Mouse (Mus musculus): ENCODE data around the gene Usp22. TPM values are rescaled to one million over a fixed set of nuclear protein-coding genes. Genes with fewer than 3 reads are reported as not detected.
"Not testable (repeated sequence)": the region's sequence is repeated elsewhere in the genome, so short reads cannot be mapped to it uniquely, and the experiment has no call there.

Gene Usp22
- polyA plus RNA-seq, 1 experiment from 2014 or later, result 141 TPM

GRCm38 (mm10) chr11:61130646-61131045 lies 44.2 kb downstream of the Usp22 start:
- H3K27me3 ChIP-seq; ATAC-seq (ENCODE audit: insufficient number of reproducible peaks, low FRiP score, low TSS enrichment, low read depth); H3K36me3 ChIP-seq; H3K4me2 ChIP-seq; H3K27ac ChIP-seq; H3K4me3 ChIP-seq; H3K9me3 ChIP-seq; H3K9ac ChIP-seq; H3K4me1 ChIP-seq: not testable (repeated sequence)
- WGBS, result 95% methylated on average over 4 of the region's 4 CpGs

- Histone ChIP-seq H3K9me3 (no peaks in the 10 kb centered on the region), H3K4me2 (no peak overlapping the region), H3K4me1 (no peaks in the 10 kb centered on the region), H3K4me3 (no peak overlapping the region), H3K27ac (no peak overlapping the region), H3K27me3 (no peaks in the 10 kb centered on the region), H3K36me3 (no peaks in the 10 kb centered on the region), H3K9ac (no peak overlapping the region)
- no peak for ATAC-seq (ENCODE audit: insufficient number of reproducible peaks, low FRiP score, low TSS enrichment, low read depth)
- 44% methylated on average over 10 of the region's 10 CpGs for WGBS
These were observed 45.5 kb downstream of the Usp22 start for GRCm38 (mm10) chr11:61129305-61129704.

DNA sequence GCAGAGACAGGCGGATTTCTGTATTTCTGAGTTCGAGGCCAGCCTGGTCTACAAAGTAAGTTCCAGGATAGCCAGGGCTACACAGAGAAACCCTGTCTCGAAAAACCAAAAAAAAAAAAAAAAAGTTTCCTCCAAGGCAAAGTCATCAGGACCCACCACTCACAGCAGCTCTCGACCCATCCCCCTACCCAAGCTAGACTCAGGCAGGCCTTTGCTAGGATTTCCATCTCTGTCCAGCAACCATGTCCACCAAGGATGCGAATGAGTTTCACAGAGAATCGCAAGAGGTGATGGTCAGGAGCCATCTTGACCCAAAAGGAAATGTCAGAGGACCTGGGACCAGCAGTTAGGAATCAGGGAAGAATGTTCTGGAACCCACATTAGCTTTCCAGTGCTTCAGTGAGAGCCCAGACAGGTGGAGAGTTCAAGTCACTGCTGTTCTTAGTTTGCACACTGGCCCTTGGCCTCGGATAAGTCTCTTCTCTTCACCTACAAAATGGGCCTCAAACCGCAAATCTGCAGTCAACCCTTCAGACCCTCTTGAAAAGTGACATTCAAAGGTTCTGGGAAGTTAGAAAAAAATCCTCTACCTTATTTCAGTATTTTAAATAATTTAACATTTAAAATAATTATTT lies 47.3 kb downstream of the Usp22 start:
- Histone ChIP-seq H3K9ac (no peak overlapping the region), H3K4me3 (no peak overlapping the region), H3K9me3 (no peaks in the 10 kb centered on the region), H3K27me3 (no peaks in the 10 kb centered on the region), H3K4me2 (no peak overlapping the region), H3K4me1 (no peaks in the 10 kb centered on the region), H3K36me3 (no peaks in the 10 kb centered on the region), H3K27ac (no peak overlapping the region)
- WGBS, result 88% methylated on average over 8 of the region's 8 CpGs
- no peak for ATAC-seq (ENCODE audit: insufficient number of reproducible peaks, low FRiP score, low TSS enrichment, low read depth)

DNA sequence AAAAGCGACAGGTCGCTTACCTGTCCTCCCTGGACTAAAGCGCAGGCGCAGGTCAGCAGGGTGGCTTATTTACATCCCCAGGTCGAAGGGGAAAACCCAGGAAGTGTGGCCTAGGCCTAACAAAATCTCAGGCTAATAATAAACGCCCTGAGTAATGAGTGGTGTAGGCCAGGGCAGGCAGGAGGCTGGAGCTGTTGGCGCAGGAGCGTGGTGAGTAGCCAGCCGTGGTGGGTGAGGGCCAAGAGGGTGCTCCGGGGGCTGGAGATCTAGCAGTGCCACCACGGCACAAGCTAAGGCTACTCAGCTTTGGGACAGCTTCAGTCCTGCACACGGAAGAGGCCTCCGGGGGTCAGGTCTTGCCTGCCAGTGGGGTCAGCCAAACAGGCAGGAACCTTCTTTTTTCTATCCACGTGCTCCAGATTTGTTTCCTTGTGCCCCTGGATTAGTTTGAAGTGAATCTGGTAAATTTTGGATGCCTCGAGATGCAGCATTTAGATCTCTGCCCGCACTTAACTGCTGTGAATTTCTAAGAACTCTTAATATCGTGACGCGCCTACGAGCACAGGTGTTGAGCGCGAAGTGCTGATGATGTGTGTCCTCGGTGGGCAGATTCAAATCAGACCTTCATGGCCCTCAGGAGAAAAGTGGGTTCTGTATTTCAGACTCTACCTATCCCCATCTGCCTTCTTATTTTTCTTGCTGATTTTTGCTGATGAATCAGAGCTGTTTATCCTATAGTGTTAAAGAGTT lies 48.1 kb downstream of the Usp22 start, which contains the start of gene Tnfrsf13b:
Gene Tnfrsf13b, plus strand, starts transcription at position 150 of the 750 bp plus-strand sequence.
- 83% methylated on average over 23 of the region's 23 CpGs for WGBS
- Histone ChIP-seq H3K9me3 (no peaks in the 10 kb centered on the region), H3K9ac (no peak within 1 kb of the TSS), H3K4me2 (no peak within 1 kb of the TSS), H3K27ac (no peak within 1 kb of the TSS), H3K4me1 (no peaks in the 10 kb centered on the region), H3K4me3 (no peak within 1 kb of the TSS), H3K36me3 (no peaks in the 10 kb centered on the region), H3K27me3 (no peaks in the 10 kb centered on the region)
- ATAC-seq (ENCODE audit: insufficient number of reproducible peaks, low FRiP score, low TSS enrichment, low read depth), result no peak

DNA sequence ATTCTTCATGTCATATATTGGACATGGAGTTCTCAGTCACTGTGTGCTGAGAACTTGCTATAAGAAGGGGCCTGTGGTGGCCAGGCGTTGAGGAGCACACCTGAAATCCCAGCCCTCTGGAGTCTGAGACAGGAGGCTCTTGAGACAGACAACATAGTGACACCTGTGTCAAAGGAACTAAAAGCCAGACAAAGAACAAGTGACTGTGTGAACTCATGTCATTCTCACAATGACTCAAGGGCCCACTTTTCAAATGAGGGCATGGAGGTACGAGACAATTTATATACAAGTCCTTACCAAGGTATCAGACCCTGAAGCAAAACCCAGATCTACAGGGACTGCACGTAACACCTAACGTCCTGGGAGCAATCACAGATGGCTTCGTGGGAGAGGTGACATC lies 48.9 kb downstream of the Usp22 start:
- ATAC-seq (ENCODE audit: insufficient number of reproducible peaks, low FRiP score, low TSS enrichment, low read depth), result no peak
- H3K9me3 ChIP-seq, result no peaks in the 10 kb centered on the region
- H3K27me3 ChIP-seq, result no peaks in the 10 kb centered on the region
- no peaks in the 10 kb centered on the region for H3K36me3 ChIP-seq
- H3K4me3 ChIP-seq, result no peak overlapping the region
- H3K4me2 ChIP-seq, result no peak overlapping the region
- 81% methylated on average over 5 of the region's 5 CpGs for WGBS
- no peaks in the 10 kb centered on the region for H3K4me1 ChIP-seq
- no peak overlapping the region for H3K27ac ChIP-seq
- no peak overlapping the region for H3K9ac ChIP-seq

- H3K4me2 ChIP-seq, result no peak overlapping the region
- no peak overlapping the region for H3K9ac ChIP-seq
- H3K36me3 ChIP-seq, result no peaks in the 10 kb centered on the region
- H3K27me3 ChIP-seq, result no peaks in the 10 kb centered on the region
- no peaks in the 10 kb centered on the region for H3K9me3 ChIP-seq
- ATAC-seq (ENCODE audit: insufficient number of reproducible peaks, low FRiP score, low TSS enrichment, low read depth), result no peak
- no peak overlapping the region for H3K4me3 ChIP-seq
- no peak overlapping the region for H3K27ac ChIP-seq
- no peaks in the 10 kb centered on the region for H3K4me1 ChIP-seq
- WGBS, result 59% methylated on average over 3 of the region's 3 CpGs
These were observed 51.0 kb downstream of the Usp22 start for GRCm38 (mm10) chr11:61123886-61124285.

GRCm38 (mm10) chr11:61122769-61123288 lies 52.0 kb downstream of the Usp22 start:
- Histone ChIP-seq H3K9me3 (no peaks in the 10 kb centered on the region), H3K4me3 (no peak overlapping the region), H3K9ac (no peak overlapping the region), H3K27me3 (no peaks in the 10 kb centered on the region), H3K27ac (no peak overlapping the region), H3K4me2 (no peak overlapping the region), H3K36me3 (no peaks in the 10 kb centered on the region), H3K4me1 (no peaks in the 10 kb centered on the region)
- WGBS, result 80% methylated on average over 8 of the region's 8 CpGs
- no peak for ATAC-seq (ENCODE audit: insufficient number of reproducible peaks, low FRiP score, low TSS enrichment, low read depth)

DNA sequence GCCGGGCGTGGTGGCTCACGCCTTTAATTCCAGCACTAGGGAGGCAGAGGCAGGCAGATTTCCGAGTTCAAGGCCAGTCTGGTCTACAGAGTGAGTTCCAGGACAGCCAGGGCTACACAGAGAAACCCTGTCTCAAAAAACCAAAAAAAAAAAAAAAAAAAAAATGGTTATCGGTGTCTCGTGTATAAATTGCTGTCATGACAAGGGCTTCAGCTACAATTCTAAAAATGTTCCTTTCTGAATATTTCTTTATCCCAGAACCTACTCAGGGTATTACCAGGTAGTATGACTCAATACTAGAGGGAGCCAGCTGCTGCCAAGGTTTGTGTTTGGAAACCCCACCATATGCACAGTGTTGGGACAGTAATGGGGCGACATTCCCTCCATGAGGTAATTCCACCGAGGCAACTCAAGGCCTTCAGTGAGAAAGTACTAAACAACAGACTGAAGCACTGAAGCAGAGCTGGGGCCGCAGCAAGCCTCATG lies 52.5 kb downstream of the Usp22 start:
- no peak for ATAC-seq (ENCODE audit: insufficient number of reproducible peaks, low FRiP score, low TSS enrichment, low read depth)
- no peak overlapping the region for H3K4me3 ChIP-seq
- no peaks in the 10 kb centered on the region for H3K27me3 ChIP-seq
- H3K9me3 ChIP-seq, result no peaks in the 10 kb centered on the region
- WGBS, result 89% methylated on average over 9 of the region's 9 CpGs
- H3K36me3 ChIP-seq, result no peaks in the 10 kb centered on the region
- H3K4me2 ChIP-seq, result no peak overlapping the region
- no peak overlapping the region for H3K27ac ChIP-seq
- H3K9ac ChIP-seq, result no peak overlapping the region
- H3K4me1 ChIP-seq, result no peaks in the 10 kb centered on the region

- Histone ChIP-seq H3K4me2 (no peak overlapping the region), H3K4me3 (no peak overlapping the region), H3K9ac (no peak overlapping the region), H3K9me3 (no peaks in the 10 kb centered on the region), H3K36me3 (no peaks in the 10 kb centered on the region), H3K27ac (no peak overlapping the region), H3K4me1 (no peaks in the 10 kb centered on the region), H3K27me3 (no peaks in the 10 kb centered on the region)
- no peak for ATAC-seq (ENCODE audit: insufficient number of reproducible peaks, low FRiP score, low TSS enrichment, low read depth)
- WGBS, result 92% methylated on average over 3 of the region's 3 CpGs
These were observed 54.8 kb downstream of the Usp22 start for GRCm38 (mm10) chr11:61119996-61120583.

GRCm38 (mm10) chr11:61116226-61116625 lies 58.6 kb downstream of the Usp22 start:
- no peak overlapping the region for H3K4me3 ChIP-seq
- 56% methylated on average over 8 of the region's 8 CpGs for WGBS

DNA sequence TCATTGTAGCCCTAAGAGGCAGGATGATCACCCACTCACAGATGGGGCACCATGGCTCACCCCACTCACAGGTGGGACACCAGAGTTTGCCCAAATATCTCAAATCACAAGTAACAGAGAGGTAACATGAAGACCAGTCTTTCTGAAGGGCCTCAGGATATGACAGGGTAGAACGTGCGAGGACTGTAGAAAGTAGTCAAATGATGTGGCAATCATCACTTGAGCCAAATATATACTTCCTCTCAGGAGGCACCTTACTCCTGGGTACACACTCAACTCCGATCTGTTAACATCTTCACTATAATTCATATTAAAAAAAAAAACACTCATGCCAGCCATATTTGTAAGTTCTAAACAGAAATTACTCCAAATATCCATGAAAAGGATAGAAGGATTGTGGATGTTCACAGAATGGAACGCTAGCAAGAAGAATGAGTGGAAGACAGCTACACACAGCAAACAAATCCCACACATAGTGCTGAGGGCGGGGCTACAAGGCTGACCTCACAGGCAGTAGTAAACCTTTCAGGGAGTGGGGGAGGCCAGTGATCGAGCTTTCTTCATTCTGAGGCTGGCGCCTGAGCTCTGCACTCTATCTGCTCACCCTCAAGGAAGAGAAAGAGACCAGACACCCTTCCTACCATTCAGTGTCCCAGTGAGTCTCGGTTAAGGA lies 62.4 kb downstream of the Usp22 start:
- Histone ChIP-seq H3K9me3 (no peaks in the 10 kb centered on the region), H3K36me3 (no peaks in the 10 kb centered on the region), H3K4me2 (no peak overlapping the region), H3K4me3 (no peak overlapping the region), H3K27ac (no peak overlapping the region), H3K4me1 (no peaks in the 10 kb centered on the region), H3K27me3 (no peaks in the 10 kb centered on the region), H3K9ac (no peak overlapping the region)
- ATAC-seq (ENCODE audit: insufficient number of reproducible peaks, low FRiP score, low TSS enrichment, low read depth), result no peak
- WGBS, result 77% methylated on average over 8 of the region's 8 CpGs

More at GRCm38 (mm10) chr11:61116226-61116625, 58.6 kb downstream of the Usp22 start:
- H3K4me2 ChIP-seq, result no peak overlapping the region
- H3K4me1 ChIP-seq, result no peaks in the 10 kb centered on the region
- no peaks in the 10 kb centered on the region for H3K36me3 ChIP-seq
- H3K27ac ChIP-seq, result no peak overlapping the region
- H3K9ac ChIP-seq, result no peak overlapping the region
- no peak for ATAC-seq (ENCODE audit: insufficient number of reproducible peaks, low FRiP score, low TSS enrichment, low read depth)
- no peaks in the 10 kb centered on the region for H3K9me3 ChIP-seq
- H3K27me3 ChIP-seq, result no peaks in the 10 kb centered on the region

All from limb, embryonic 15.5 days (tissue).